Mouse (Mus musculus): ENCODE measurements around the gene Gfra4.

DNA sequence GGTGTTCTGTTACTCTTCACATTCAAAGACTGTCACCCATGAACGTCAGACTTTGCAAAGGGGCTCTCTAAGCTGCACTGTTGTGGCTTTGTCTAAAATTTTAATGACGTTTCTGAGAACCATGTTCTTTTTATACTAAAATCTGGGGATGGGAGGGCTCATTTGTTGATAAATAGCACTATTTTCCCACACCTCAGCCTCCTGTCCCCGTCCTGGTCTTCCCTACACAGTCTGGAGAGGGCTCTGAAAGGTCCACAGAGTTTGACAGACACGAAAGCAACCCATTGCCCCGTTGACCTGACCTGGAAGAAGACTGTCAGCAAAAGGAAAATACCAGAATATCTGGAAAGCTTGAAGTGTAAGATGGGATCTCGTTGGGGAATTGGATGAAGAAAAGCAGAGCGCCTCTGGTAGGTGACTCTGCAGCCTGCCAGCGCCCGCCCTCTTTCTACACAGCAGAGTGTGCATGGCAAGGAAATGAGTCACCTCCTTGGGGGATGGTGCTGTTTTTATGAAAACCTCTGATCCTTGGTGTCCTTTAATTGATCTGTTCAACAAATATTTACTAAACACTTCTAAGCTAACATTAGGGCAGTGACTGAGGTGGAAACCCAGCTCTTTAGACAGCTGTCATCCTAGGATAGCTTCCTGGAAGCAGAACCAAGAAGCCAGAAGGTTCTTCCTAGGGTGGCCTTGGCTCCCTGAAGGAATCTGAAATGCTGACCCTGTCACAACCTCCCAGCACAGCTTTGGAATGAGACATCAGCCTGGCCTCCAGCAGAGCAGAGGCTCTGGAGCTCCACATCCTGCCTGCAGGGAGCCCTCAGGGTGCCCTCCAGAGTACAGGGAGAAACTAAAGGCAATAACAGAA is 13.6 kb downstream of the Gfra4 start:
- TF ChIP-seq EP300 (IDR thresholded peaks at IDR 0.05) (no peak), CTCF (IDR thresholded peaks at IDR 0.05) (no peak)

All from lung, postnatal 0 days (tissue).